Mouse (Mus musculus): Measurements from ENCODE around the gene Spint3. TPM values are rescaled to one million over a fixed set of nuclear protein-coding genes. Genes with fewer than 3 reads are reported as not detected.

The Spint3 gene
- polyA plus RNA-seq, 1 experiment = 597 TPM

GRCm38 (mm10) chr2:164549963-164550894 lies 23.0 kb downstream of the Spint3 start:
- DNase-seq (ENCODE audit: low read depth) = no peak

GRCm38 (mm10) chr2:164549338-164549737 lies 23.9 kb downstream of the Spint3 start:
- no peak for DNase-seq (ENCODE audit: low read depth)

- no peak for DNase-seq (ENCODE audit: low read depth)
These were observed 28.7 kb downstream of the Spint3 start for GRCm38 (mm10) chr2:164544454-164545097.

- no peak for DNase-seq (ENCODE audit: low read depth)
These were observed 29.5 kb downstream of the Spint3 start for GRCm38 (mm10) chr2:164543745-164544144.

- DNase-seq (ENCODE audit: low read depth) = no peak
These were observed 30.7 kb downstream of the Spint3 start for GRCm38 (mm10) chr2:164542598-164542997.

- no peak for DNase-seq (ENCODE audit: low read depth)
These were observed 31.1 kb downstream of the Spint3 start for GRCm38 (mm10) chr2:164542132-164542531.

- no peak for DNase-seq (ENCODE audit: low read depth)
These were observed 32.4 kb downstream of the Spint3 start for GRCm38 (mm10) chr2:164540652-164541427.

GRCm38 (mm10) chr2:164537003-164537402 lies 36.3 kb downstream of the Spint3 start:
- DNase-seq (ENCODE audit: low read depth) = no peak

GRCm38 (mm10) chr2:164534315-164534714 lies 38.9 kb downstream of the Spint3 start:
- no peak for DNase-seq (ENCODE audit: low read depth)

- DNase-seq (ENCODE audit: low read depth) = no peak
These were observed 42.1 kb downstream of the Spint3 start for GRCm38 (mm10) chr2:164531169-164531568.

- DNase-seq (ENCODE audit: low read depth) = no peak
These were observed 44.7 kb downstream of the Spint3 start for GRCm38 (mm10) chr2:164528557-164528956.

- no peak for DNase-seq (ENCODE audit: low read depth)
These were observed 49.9 kb downstream of the Spint3 start for GRCm38 (mm10) chr2:164523301-164523773.

- DNase-seq (ENCODE audit: low read depth) = no peak
These were observed 51.0 kb downstream of the Spint3 start for GRCm38 (mm10) chr2:164522280-164522679.

GRCm38 (mm10) chr2:164521841-164522240 lies 51.4 kb downstream of the Spint3 start:
- no peak for DNase-seq (ENCODE audit: low read depth)

- no peak for DNase-seq (ENCODE audit: low read depth)
These were observed 52.5 kb downstream of the Spint3 start for GRCm38 (mm10) chr2:164520782-164521181.

Other genes starting within 250 kb of the Spint3 start
- gene Svs5, start 240.7 kb downstream of the Spint3 start, polyA plus RNA-seq (2012; rRNA removed) = 32.6 TPM in 1 of 2 replicates, not detected in the other
- gene Slpi, start 184.4 kb downstream of the Spint3 start, polyA plus RNA-seq (2012; rRNA removed) = 73.0 and 86.1 TPM in 2 replicates
- gene Rbpjl, start 170.3 kb downstream of the Spint3 start, polyA plus RNA-seq (2012; rRNA removed) = 0.03 TPM in 2 replicates
- gene Matn4, start 168.3 kb downstream of the Spint3 start, polyA plus RNA-seq (2012; rRNA removed) = 0.88 and 1.4 TPM in 2 replicates
- 18.0 and 19.6 TPM in 2 replicates for gene Sdc4, start 129.6 kb downstream of the Spint3 start, polyA plus RNA-seq (2012; rRNA removed)
- 94.8 and 100 TPM in 2 replicates for gene Sys1, start 116.5 kb downstream of the Spint3 start, polyA plus RNA-seq (2012; rRNA removed)
- 21.8 and 25.0 TPM in 2 replicates for gene Gm20458, start 112.5 kb downstream of the Spint3 start, polyA plus RNA-seq (2012; rRNA removed)
- not detected in 2 replicates for gene Trp53tg5, start 99.7 kb downstream of the Spint3 start, polyA plus RNA-seq (2012; rRNA removed)
- gene Dbndd2, start 87.4 kb downstream of the Spint3 start, polyA plus RNA-seq (2012; rRNA removed) = 24.8 and 29.5 TPM in 2 replicates
- gene Pigt, start 75.9 kb downstream of the Spint3 start, polyA plus RNA-seq (2012; rRNA removed) = 97.9 and 128 TPM in 2 replicates
- 12.1 and 16.0 TPM in 2 replicates for gene Wfdc2, start 11.0 kb downstream of the Spint3 start, polyA plus RNA-seq (2012; rRNA removed)
- gene Wfdc6a, start 12.0 kb upstream of the Spint3 start, polyA plus RNA-seq (2012; rRNA removed) = 94.1 and 109 TPM in 2 replicates
- gene Eppin, start 20.1 kb upstream of the Spint3 start, polyA plus RNA-seq (2012; rRNA removed) = 211 and 222 TPM in 2 replicates
- gene Wfdc6b, start 40.1 kb upstream of the Spint3 start, polyA plus RNA-seq (2012; rRNA removed) = 159 and 208 TPM in 2 replicates
- 341 and 347 TPM in 2 replicates for gene Wfdc8, start 40.2 kb upstream of the Spint3 start, polyA plus RNA-seq (2012; rRNA removed)
- gene Wfdc16, start 65.3 kb upstream of the Spint3 start, polyA plus RNA-seq (2012; rRNA removed) = 238 and 428 TPM in 2 replicates
- 5,228 and 5,435 TPM in 2 replicates for gene Wfdc10, start 82.6 kb upstream of the Spint3 start, polyA plus RNA-seq (2012; rRNA removed)
- gene Wfdc9, start 83.1 kb upstream of the Spint3 start, polyA plus RNA-seq (2012; rRNA removed) = 190 and 293 TPM in 2 replicates
- gene Wfdc11, start 100.6 kb upstream of the Spint3 start, polyA plus RNA-seq (2012; rRNA removed) = 6.6 and 15.6 TPM in 2 replicates
- gene Wfdc13, start 111.6 kb upstream of the Spint3 start, polyA plus RNA-seq (2012; rRNA removed) = 1,038 and 1,237 TPM in 2 replicates
- 272 and 330 TPM in 2 replicates for gene Spint4, start 125.0 kb upstream of the Spint3 start, polyA plus RNA-seq (2012; rRNA removed)
- 127 and 235 TPM in 2 replicates for gene Spint5, start 141.8 kb upstream of the Spint3 start, polyA plus RNA-seq (2012; rRNA removed)
- 11.1 and 11.3 TPM in 2 replicates for gene Wfdc3, start 172.5 kb upstream of the Spint3 start, polyA plus RNA-seq (2012; rRNA removed)
- gene Dnttip1, start 172.5 kb upstream of the Spint3 start, polyA plus RNA-seq (2012; rRNA removed) = 29.9 and 49.6 TPM in 2 replicates
- gene Ube2c, start 196.4 kb upstream of the Spint3 start, polyA plus RNA-seq (2012; rRNA removed) = 8.5 and 11.8 TPM in 2 replicates
- 17.6 and 20.6 TPM in 2 replicates for gene Tnnc2, start 206.5 kb upstream of the Spint3 start, polyA plus RNA-seq (2012; rRNA removed)
- gene Snx21, start 212.4 kb upstream of the Spint3 start, polyA plus RNA-seq (2012; rRNA removed) = 23.0 and 24.6 TPM in 2 replicates
- gene Acot8, start 231.4 kb upstream of the Spint3 start, polyA plus RNA-seq (2012; rRNA removed) = 31.4 and 31.5 TPM in 2 replicates
- gene Zswim3, start 231.6 kb upstream of the Spint3 start, polyA plus RNA-seq (2012; rRNA removed) = 3.4 and 3.7 TPM in 2 replicates
- 10.5 and 11.8 TPM in 2 replicates for gene Zswim1, start 249.2 kb upstream of the Spint3 start, polyA plus RNA-seq (2012; rRNA removed)

Measured in gonadal fat pad, adult 2 months (tissue).